Mouse (Mus musculus) liver, embryonic 14.5 days (tissue): ENCODE measurements around the gene Prss43. TPM values are rescaled to one million over a fixed set of nuclear protein-coding genes. Genes with fewer than 3 reads are reported as not detected.

ENCODE experiments used
- ATAC-seq: fragments of 200-750 bp; cut with Nextera tagmentation; 2 replicates; pipeline ENCODE4 v1.8.0; 2017; ENCODE audit warnings: moderate number of reproducible peaks, mild to moderate bottlenecking, moderate library complexity; ENCODE audit not compliant: insufficient read depth
- DNase-seq, 3 experiments: peaks; one replicate each; pipeline ENCODE4 v3.0.0-alpha.2; 2012 to 2013; ENCODE audit warnings: low read depth in 3 of 3, low spot score in 3 of 3
- H3K27ac ChIP-seq: fragments of 300-500 bp; sonication (generic); 2 replicates; pipeline ENCODE4 v1.5.1; 2014; ENCODE audit warnings: moderate library complexity, mild to moderate bottlenecking, control low read depth, inconsistent platforms
- H3K27me3 ChIP-seq: fragments of 300-500 bp; sonication (generic); 2 replicates; pipeline ENCODE4 v1.6.1; 2014; ENCODE audit warnings: mild to moderate bottlenecking, low read length, moderate library complexity; ENCODE audit not compliant: control insufficient read depth, insufficient read depth
- H3K36me3 ChIP-seq: fragments of 300-500 bp; sonication (generic); replicated peaks from 2 replicates; pipeline ENCODE4 v1.6.1; 2014; ENCODE audit warnings: low read depth; ENCODE audit not compliant: control insufficient read depth, insufficient read depth
- H3K4me1 ChIP-seq, 2 experiments: fragments of 200-500 bp in 1 of 2; fragments of 300-500 bp in 1 of 2; sonication (generic) in 1 of 2; replicated peaks; 2 replicates each; pipeline ENCODE4 v1.6.1; 2012 to 2014; ENCODE audit warnings: antibody characterized with exemption in 1 of 2, inconsistent platforms in 1 of 2, low read length in 1 of 2; ENCODE audit not compliant: control insufficient read depth in 2 of 2, insufficient read depth in 2 of 2
- H3K4me2 ChIP-seq: fragments of 300-500 bp; sonication (generic); 2 replicates; pipeline ENCODE4 v1.6.1; 2014; ENCODE audit warnings: low read depth, mild to moderate bottlenecking, control low read depth, moderate library complexity
- H3K4me3 ChIP-seq, 2 experiments: fragments of 200-500 bp in 1 of 2; fragments of 300-500 bp in 1 of 2; sonication (generic) in 1 of 2; 2 replicates each; pipeline ENCODE4 v1.5.1; 2012 to 2014; ENCODE audit warnings: low read depth in 2 of 2, low read length in 2 of 2, mild to moderate bottlenecking in 2 of 2, control low read depth in 1 of 2, inconsistent platforms in 1 of 2, moderate library complexity in 1 of 2; ENCODE audit not compliant: insufficient read depth in 1 of 2
- H3K9ac ChIP-seq: fragments of 300-500 bp; sonication (generic); replicated peaks from 2 replicates; pipeline ENCODE4 v1.6.1; 2014; ENCODE audit warnings: mild to moderate bottlenecking, control low read depth, moderate library complexity
- H3K9me3 ChIP-seq: fragments of 300-500 bp; sonication (generic); 2 replicates; pipeline ENCODE4 v1.6.1; 2016; ENCODE audit warnings: low read length, mixed read lengths; ENCODE audit not compliant: control insufficient read depth
- CTCF ChIP-seq: IDR thresholded peaks from 2 replicates; pipeline ENCODE4 v1.5.1; 2016; ENCODE audit warnings: antibody characterized with exemption, low read depth, control low read depth
- EP300 ChIP-seq: IDR thresholded peaks from 2 replicates; pipeline ENCODE4 v1.6.1; 2016; ENCODE audit warnings: antibody characterized with exemption, low read depth
- WGBS: fragments of 180-500 bp; shearing (Covaris S2); extraction: QIAGEN DNeasy Blood & Tissue Kit; methylation state at CpG from one replicate; pipeline ENCODE4 v1.1.7; 2014; ENCODE audit not compliant: insufficient replicate concordance; 5-methylcytosine and 5-hydroxymethylcytosine counted together
- polyA plus RNA-seq, 2 experiments: library from polyadenylated mRNA; depleted of rRNA in 1 of 2; stranded (reverse) in 1 of 2; unstranded in 1 of 2; fragments of >200 nt; fragmentation: Nextera tagmentation in 1 of 2; extraction: Ambion mirVana in 1 of 2; gene quantifications; 2 replicates each; pipeline versions ENCODE4 v1.2.1 to v1.2.3; 2012 to 2014

Gene Prss43
- polyA plus RNA-seq, 2 experiments: not detected

DNA sequence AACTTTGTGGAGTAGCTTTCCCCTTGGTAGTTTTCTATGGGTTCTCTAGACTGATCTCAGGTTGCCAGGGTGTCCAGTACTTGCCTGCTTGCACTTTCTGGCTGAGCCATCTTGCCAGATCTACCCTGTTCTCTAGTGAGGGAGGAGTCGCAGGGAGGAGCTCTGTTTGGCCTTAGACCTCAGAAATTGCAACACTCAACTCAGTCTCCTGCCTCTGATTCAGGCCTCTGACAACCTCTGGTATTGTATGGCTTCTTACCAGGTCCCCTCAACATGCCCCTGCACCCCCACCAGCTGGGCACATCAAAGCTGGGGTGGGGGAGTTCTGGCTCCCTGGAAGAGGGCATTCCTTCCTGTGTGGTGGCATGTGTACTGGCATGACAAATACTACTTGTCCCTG, 50.9 kb downstream of the Prss43 start:
- 50% methylated on average over 1 of the region's 1 CpGs for WGBS
- ATAC-seq: no peak
- Histone ChIP-seq H3K9me3 (no peaks in the 10 kb centered on the region), H3K27me3 (peaks cover 35% of the 10 kb centered on the region), H3K4me3 (no peak overlapping the region), H3K36me3 (no peaks in the 10 kb centered on the region), H3K4me2 (no peak overlapping the region), H3K9ac (no peak overlapping the region), H3K27ac (no peak overlapping the region), H3K4me1 (peaks cover 0 to 7% of the 10 kb centered on the region in 2 experiments; a peak in 1 of 4 replicates)
- no peak for TF ChIP-seq EP300
- TF ChIP-seq CTCF: no peak
- DNase-seq: no peak

DNA sequence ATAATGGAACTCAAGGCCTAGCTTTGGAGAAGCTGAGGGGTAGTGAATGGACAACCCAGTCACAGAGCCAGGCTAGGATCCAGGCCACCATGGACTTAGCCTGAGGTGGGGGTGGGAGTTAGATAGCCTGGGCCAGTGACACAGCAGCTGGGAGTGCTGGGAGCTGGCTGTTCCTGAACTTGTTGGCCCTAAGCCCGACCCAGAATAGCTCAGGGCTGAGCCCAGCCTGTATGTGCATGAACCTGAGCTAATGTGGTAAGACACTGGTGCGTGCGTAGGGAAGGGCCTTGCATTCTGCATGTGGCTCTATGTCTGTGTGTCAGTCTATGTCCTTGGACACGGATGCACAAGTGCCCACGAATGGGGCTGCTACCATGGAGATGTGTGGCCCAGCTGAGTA, 51.4 kb downstream of the Prss43 start:
- WGBS: 55% methylated on average over 5 of the region's 5 CpGs
- TF ChIP-seq CTCF: no peak
- TF ChIP-seq EP300: no peak
- Histone ChIP-seq H3K36me3 (no peaks in the 10 kb centered on the region), H3K9ac (no peak overlapping the region), H3K9me3 (no peaks in the 10 kb centered on the region), H3K4me1 (peaks cover 0 to 7% of the 10 kb centered on the region in 2 experiments; a peak in 1 of 4 replicates), H3K4me3 (no peak overlapping the region), H3K27me3 (peaks cover 35% of the 10 kb centered on the region), H3K27ac (no peak overlapping the region), H3K4me2 (no peak overlapping the region)
- peak; percentile 24; the same call in 1 of the 2 replicates for ATAC-seq
- DNase-seq: no peak

DNA sequence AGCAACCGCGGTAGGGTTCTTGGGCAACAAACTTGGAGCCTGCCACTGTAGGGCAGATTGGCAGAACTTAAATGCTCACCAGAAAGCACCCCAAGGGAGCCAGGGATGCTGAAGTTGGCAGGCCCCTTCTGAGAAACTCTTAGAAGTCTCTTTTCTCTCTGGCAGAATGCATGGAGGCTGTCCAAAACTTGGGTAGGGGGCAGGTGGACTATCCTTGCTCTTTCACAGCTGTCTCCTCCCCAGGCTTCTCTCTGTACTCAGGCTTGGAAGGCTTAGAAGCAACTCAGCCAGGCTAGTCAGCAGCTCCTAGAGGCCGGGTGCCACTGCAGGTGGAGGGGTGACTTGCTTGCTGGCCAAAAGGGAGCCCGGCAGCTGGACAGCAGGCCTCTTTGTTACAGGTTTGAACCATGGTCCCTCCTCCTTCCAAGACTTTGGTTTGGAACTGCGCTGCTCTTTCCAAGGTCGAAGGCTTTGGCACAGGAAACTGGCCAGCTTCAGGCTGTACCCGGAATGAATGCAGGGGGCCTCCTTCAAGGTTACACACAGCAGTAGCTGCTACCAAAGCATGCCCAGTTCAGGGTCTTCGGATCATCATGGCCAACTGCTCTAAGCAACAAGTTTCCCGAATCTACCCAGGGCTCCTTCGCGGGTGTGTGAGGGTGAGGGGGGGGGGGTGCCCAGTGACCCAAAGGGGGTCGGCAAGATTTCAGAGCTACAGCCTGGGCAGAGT, 52.9 kb downstream of the Prss43 start, which contains the start of gene Als2cl:
Gene Als2cl, plus strand, starts transcription at position 680 of the 730 bp plus-strand sequence.
- TF ChIP-seq CTCF (no peak), EP300 (no peak)
- Histone ChIP-seq H3K4me1 (peaks cover 0 to 7% of the 10 kb centered on the region in 2 experiments; a peak in 1 of 4 replicates), H3K27me3 (peaks cover 23% of the 10 kb centered on the region), H3K9me3 (no peaks in the 10 kb centered on the region), H3K9ac (no peak within 1 kb of the TSS), H3K36me3 (no peaks in the 10 kb centered on the region), H3K4me2 (peak within 1 kb of the TSS; percentile 55), H3K4me3 (peak within 1 kb of the TSS; percentile 49 to 53), H3K27ac (no peak within 1 kb of the TSS)
- 18% methylated on average over 12 of the region's 12 CpGs for WGBS
- DNase-seq (no peak), ATAC-seq (no peak)

DNA sequence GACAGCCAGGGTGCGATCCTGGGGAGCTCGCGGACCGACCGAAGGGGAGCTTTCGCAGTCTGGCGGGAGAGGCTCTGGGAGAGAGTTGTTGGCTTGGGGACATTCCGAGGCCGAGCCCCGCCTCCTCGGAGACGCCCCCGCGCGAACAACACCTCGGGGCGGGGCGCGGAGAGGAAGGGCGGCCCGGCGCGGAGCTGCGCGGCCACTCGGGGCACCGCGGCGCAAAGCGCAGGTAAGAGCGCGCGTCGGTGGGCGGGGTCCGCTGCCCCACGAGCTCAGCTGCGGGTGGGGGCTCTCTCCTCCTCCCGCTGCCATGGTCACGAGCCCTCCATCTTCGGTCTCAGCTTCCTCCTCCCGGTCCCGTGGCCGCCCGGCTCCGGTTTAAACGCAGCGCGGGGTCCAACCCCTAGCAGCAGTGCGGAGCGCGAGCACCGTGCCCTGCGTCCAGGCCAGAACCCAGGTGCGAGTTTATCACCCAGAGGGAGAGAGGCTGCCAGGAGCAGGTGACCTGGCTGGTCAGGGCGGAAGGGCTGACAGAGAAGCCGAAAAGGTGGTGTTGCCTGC, 53.6 kb downstream of the Prss43 start, which contains the start of gene Tmie:
Gene Tmie, minus strand, starts transcription at position 116 of the 564 bp plus-strand sequence.
- TF ChIP-seq CTCF (no peak), EP300 (no peak)
- peak; percentile 39; the same call in 1 of the 2 replicates for ATAC-seq
- H3K4me3 ChIP-seq: peak within 1 kb of the TSS; percentile 49 to 53
- DNase-seq: no peak
- H3K4me2 ChIP-seq: peak within 1 kb of the TSS; percentile 55
- no peak within 1 kb of the TSS for H3K9ac ChIP-seq
- no peak within 1 kb of the TSS for H3K27ac ChIP-seq
- no peaks in the 10 kb centered on the region for H3K36me3 ChIP-seq
- peaks cover 0 to 5% of the 10 kb centered on the region in 2 experiments; a peak in 1 of 4 replicates for H3K4me1 ChIP-seq
- no peaks in the 10 kb centered on the region for H3K9me3 ChIP-seq
- WGBS: under 1% methylated on average over 47 of the region's 57 CpGs
- H3K27me3 ChIP-seq: peaks cover 22% of the 10 kb centered on the region

DNA sequence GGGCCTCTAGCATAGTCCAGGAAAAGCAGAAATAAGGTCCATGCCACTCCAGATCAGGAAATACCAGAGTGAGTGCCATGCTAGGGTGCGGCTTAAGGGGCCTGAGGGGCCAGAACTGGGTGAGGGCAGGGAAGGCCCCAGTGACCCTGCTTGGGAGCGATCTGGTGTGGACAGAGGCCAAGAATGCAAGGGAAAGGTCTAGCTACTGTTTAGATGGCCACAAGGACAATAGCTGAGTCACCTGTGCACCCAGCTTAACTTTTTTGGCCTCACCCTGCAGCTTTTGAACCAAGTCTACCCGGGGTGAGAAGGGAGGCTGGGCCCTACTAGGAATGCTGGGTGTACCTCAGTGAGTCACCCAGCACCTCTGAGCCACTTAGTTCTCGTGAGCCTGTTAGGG, 54.3 kb downstream of the Prss43 start:
- Histone ChIP-seq H3K9me3 (no peaks in the 10 kb centered on the region), H3K4me1 (peaks cover 0 to 5% of the 10 kb centered on the region in 2 experiments; a peak in 1 of 4 replicates), H3K36me3 (no peaks in the 10 kb centered on the region), H3K9ac (no peak overlapping the region), H3K4me3 (peak overlapping the region; percentile 49 to 53; a peak in 3 of 4 replicates), H3K27me3 (peaks cover 22% of the 10 kb centered on the region), H3K27ac (no peak overlapping the region), H3K4me2 (peak overlapping the region; percentile 55)
- no peak for DNase-seq
- TF ChIP-seq EP300 (no peak), CTCF (no peak)
- WGBS: 47% methylated on average over 4 of the region's 4 CpGs
- no peak for ATAC-seq

Other genes starting within 250 kb of the Prss43 start
- 1.4 and 1.5 TPM in 2 replicates for gene Nradd, start 202.2 kb upstream of the Prss43 start, polyA plus RNA-seq (2012; rRNA removed)
- 0.67 and 0.75 TPM in 2 replicates for gene Nradd, start 202.2 kb upstream of the Prss43 start, polyA plus RNA-seq (2014; fragmentation: Nextera tagmentation; extraction: Ambion mirVana)
- 4.2 and 4.3 TPM in 2 replicates for gene Nbeal2, start 172.5 kb upstream of the Prss43 start, polyA plus RNA-seq (2012; rRNA removed)
- 1.6 TPM in 2 replicates for gene Nbeal2, start 172.5 kb upstream of the Prss43 start, polyA plus RNA-seq (2014; fragmentation: Nextera tagmentation; extraction: Ambion mirVana)
- gene Ccdc12, start 170.2 kb upstream of the Prss43 start, polyA plus RNA-seq (2012; rRNA removed): 42.3 and 64.5 TPM in 2 replicates
- gene Ccdc12, start 170.2 kb upstream of the Prss43 start, polyA plus RNA-seq (2014; fragmentation: Nextera tagmentation; extraction: Ambion mirVana): 60.4 and 66.0 TPM in 2 replicates
- 0.10 TPM in 1 of 2 replicates, not detected in the other for gene Myl3, start 84.8 kb upstream of the Prss43 start, polyA plus RNA-seq (2012; rRNA removed)
- 0.18 TPM in 1 of 2 replicates, not detected in the other for gene Myl3, start 84.8 kb upstream of the Prss43 start, polyA plus RNA-seq (2014; fragmentation: Nextera tagmentation; extraction: Ambion mirVana)
- 3.4 and 3.8 TPM in 2 replicates for gene Pth1r, start 79.5 kb upstream of the Prss43 start, polyA plus RNA-seq (2012; rRNA removed)
- gene Pth1r, start 79.5 kb upstream of the Prss43 start, polyA plus RNA-seq (2014; fragmentation: Nextera tagmentation; extraction: Ambion mirVana): 2.0 and 2.4 TPM in 2 replicates
- 0.02 TPM in 1 of 2 replicates, not detected in the other for gene Prss42, start 28.5 kb upstream of the Prss43 start, polyA plus RNA-seq (2012; rRNA removed)
- not detected in 2 replicates for gene Prss42, start 28.5 kb upstream of the Prss43 start, polyA plus RNA-seq (2014; fragmentation: Nextera tagmentation; extraction: Ambion mirVana)
- gene Prss44, start 12.7 kb upstream of the Prss43 start, polyA plus RNA-seq (2012; rRNA removed): not detected in 2 replicates
- not detected in 2 replicates for gene Prss44, start 12.7 kb upstream of the Prss43 start, polyA plus RNA-seq (2014; fragmentation: Nextera tagmentation; extraction: Ambion mirVana)
- not detected in 2 replicates for gene Prss45, start 7.9 kb downstream of the Prss43 start, polyA plus RNA-seq (2012; rRNA removed)
- gene Prss45, start 7.9 kb downstream of the Prss43 start, polyA plus RNA-seq (2014; fragmentation: Nextera tagmentation; extraction: Ambion mirVana): not detected in 2 replicates
- gene Prss46, start 17.8 kb downstream of the Prss43 start, polyA plus RNA-seq (2012; rRNA removed): not detected in 2 replicates
- gene Prss46, start 17.8 kb downstream of the Prss43 start, polyA plus RNA-seq (2014; fragmentation: Nextera tagmentation; extraction: Ambion mirVana): not detected in 2 replicates
- 7.4 and 7.9 TPM in 2 replicates for gene Prss50, start 31.3 kb downstream of the Prss43 start, polyA plus RNA-seq (2012; rRNA removed)
- 14.9 and 19.3 TPM in 2 replicates for gene Prss50, start 31.3 kb downstream of the Prss43 start, polyA plus RNA-seq (2014; fragmentation: Nextera tagmentation; extraction: Ambion mirVana)
- 2.9 and 3.3 TPM in 2 replicates for gene Als2cl, start 53.2 kb downstream of the Prss43 start, polyA plus RNA-seq (2012; rRNA removed)
- gene Als2cl, start 53.2 kb downstream of the Prss43 start, polyA plus RNA-seq (2014; fragmentation: Nextera tagmentation; extraction: Ambion mirVana): 1.1 and 1.3 TPM in 2 replicates
- gene Tmie, start 53.4 kb downstream of the Prss43 start, polyA plus RNA-seq (2012; rRNA removed): 0.62 and 0.97 TPM in 2 replicates
- gene Tmie, start 53.4 kb downstream of the Prss43 start, polyA plus RNA-seq (2014; fragmentation: Nextera tagmentation; extraction: Ambion mirVana): 0.94 and 1.1 TPM in 2 replicates
- gene Fam240a, start 90.2 kb downstream of the Prss43 start, polyA plus RNA-seq (2012; rRNA removed): not detected in 2 replicates
- gene Fam240a, start 90.2 kb downstream of the Prss43 start, polyA plus RNA-seq (2014; fragmentation: Nextera tagmentation; extraction: Ambion mirVana): not detected in 2 replicates
- not detected in 2 replicates for gene Tdgf1, start 119.5 kb downstream of the Prss43 start, polyA plus RNA-seq (2012; rRNA removed)
- gene Tdgf1, start 119.5 kb downstream of the Prss43 start, polyA plus RNA-seq (2014; fragmentation: Nextera tagmentation; extraction: Ambion mirVana): not detected in 2 replicates
- 0.02 and 0.09 TPM in 2 replicates for gene Lrrc2, start 124.9 kb downstream of the Prss43 start, polyA plus RNA-seq (2012; rRNA removed)
- 0.10 and 0.29 TPM in 2 replicates for gene Lrrc2, start 124.9 kb downstream of the Prss43 start, polyA plus RNA-seq (2014; fragmentation: Nextera tagmentation; extraction: Ambion mirVana)
- 26.0 and 34.3 TPM in 2 replicates for gene Rtp3, start 163.9 kb downstream of the Prss43 start, polyA plus RNA-seq (2012; rRNA removed)
- 15.6 and 21.7 TPM in 2 replicates for gene Rtp3, start 163.9 kb downstream of the Prss43 start, polyA plus RNA-seq (2014; fragmentation: Nextera tagmentation; extraction: Ambion mirVana)
- 4.9 and 7.4 TPM in 2 replicates for gene Ltf, start 192.6 kb downstream of the Prss43 start, polyA plus RNA-seq (2012; rRNA removed)
- gene Ltf, start 192.6 kb downstream of the Prss43 start, polyA plus RNA-seq (2014; fragmentation: Nextera tagmentation; extraction: Ambion mirVana): 24.5 and 29.8 TPM in 2 replicates
- gene Ccrl2, start 230.8 kb downstream of the Prss43 start, polyA plus RNA-seq (2012; rRNA removed): 7.2 and 8.8 TPM in 2 replicates
- 14.3 and 16.6 TPM in 2 replicates for gene Ccrl2, start 230.8 kb downstream of the Prss43 start, polyA plus RNA-seq (2014; fragmentation: Nextera tagmentation; extraction: Ambion mirVana)